Mouse (Mus musculus) liver, embryonic 14.5 days (tissue): ENCODE measurements around the gene Gm49353. TPM values are rescaled to one million over a fixed set of nuclear protein-coding genes. Genes with fewer than 3 reads are reported as not detected.

Experiments used
- ATAC-seq: fragments of 200-750 bp; cut with Nextera tagmentation; 2 replicates; pipeline ENCODE4 v1.8.0; 2017; ENCODE audit warnings: moderate number of reproducible peaks, mild to moderate bottlenecking, moderate library complexity; ENCODE audit not compliant: insufficient read depth
- DNase-seq, 3 experiments: peaks; one replicate each; pipeline ENCODE4 v3.0.0-alpha.2; 2012 to 2013; ENCODE audit warnings: low read depth in 3 of 3, low spot score in 3 of 3
- H3K27ac ChIP-seq: fragments of 300-500 bp; sonication (generic); 2 replicates; pipeline ENCODE4 v1.5.1; 2014; ENCODE audit warnings: moderate library complexity, mild to moderate bottlenecking, control low read depth, inconsistent platforms
- H3K27me3 ChIP-seq: fragments of 300-500 bp; sonication (generic); 2 replicates; pipeline ENCODE4 v1.6.1; 2014; ENCODE audit warnings: mild to moderate bottlenecking, low read length, moderate library complexity; ENCODE audit not compliant: control insufficient read depth, insufficient read depth
- H3K36me3 ChIP-seq: fragments of 300-500 bp; sonication (generic); replicated peaks from 2 replicates; pipeline ENCODE4 v1.6.1; 2014; ENCODE audit warnings: low read depth; ENCODE audit not compliant: control insufficient read depth, insufficient read depth
- H3K4me1 ChIP-seq, 2 experiments: fragments of 200-500 bp in 1 of 2; fragments of 300-500 bp in 1 of 2; sonication (generic) in 1 of 2; replicated peaks; 2 replicates each; pipeline ENCODE4 v1.6.1; 2012 to 2014; ENCODE audit warnings: antibody characterized with exemption in 1 of 2, inconsistent platforms in 1 of 2, low read length in 1 of 2; ENCODE audit not compliant: control insufficient read depth in 2 of 2, insufficient read depth in 2 of 2
- H3K4me2 ChIP-seq: fragments of 300-500 bp; sonication (generic); 2 replicates; pipeline ENCODE4 v1.6.1; 2014; ENCODE audit warnings: low read depth, mild to moderate bottlenecking, control low read depth, moderate library complexity
- H3K4me3 ChIP-seq, 2 experiments: fragments of 200-500 bp in 1 of 2; fragments of 300-500 bp in 1 of 2; sonication (generic) in 1 of 2; 2 replicates each; pipeline ENCODE4 v1.5.1; 2012 to 2014; ENCODE audit warnings: low read depth in 2 of 2, low read length in 2 of 2, mild to moderate bottlenecking in 2 of 2, control low read depth in 1 of 2, inconsistent platforms in 1 of 2, moderate library complexity in 1 of 2; ENCODE audit not compliant: insufficient read depth in 1 of 2
- H3K9ac ChIP-seq: fragments of 300-500 bp; sonication (generic); replicated peaks from 2 replicates; pipeline ENCODE4 v1.6.1; 2014; ENCODE audit warnings: mild to moderate bottlenecking, control low read depth, moderate library complexity
- H3K9me3 ChIP-seq: fragments of 300-500 bp; sonication (generic); 2 replicates; pipeline ENCODE4 v1.6.1; 2016; ENCODE audit warnings: low read length, mixed read lengths; ENCODE audit not compliant: control insufficient read depth
- CTCF ChIP-seq: IDR thresholded peaks from 2 replicates; pipeline ENCODE4 v1.5.1; 2016; ENCODE audit warnings: antibody characterized with exemption, low read depth, control low read depth
- EP300 ChIP-seq: IDR thresholded peaks from 2 replicates; pipeline ENCODE4 v1.6.1; 2016; ENCODE audit warnings: antibody characterized with exemption, low read depth
- WGBS: fragments of 180-500 bp; shearing (Covaris S2); extraction: QIAGEN DNeasy Blood & Tissue Kit; methylation state at CpG from one replicate; pipeline ENCODE4 v1.1.7; 2014; ENCODE audit not compliant: insufficient replicate concordance; 5-methylcytosine and 5-hydroxymethylcytosine counted together
- polyA plus RNA-seq, 2 experiments: library from polyadenylated mRNA; depleted of rRNA in 1 of 2; stranded (reverse) in 1 of 2; unstranded in 1 of 2; fragments of >200 nt; fragmentation: Nextera tagmentation in 1 of 2; extraction: Ambion mirVana in 1 of 2; gene quantifications; 2 replicates each; pipeline versions ENCODE4 v1.2.1 to v1.2.3; 2012 to 2014

Gene Gm49353
- polyA plus RNA-seq, 2 experiments, result not detected

GRCm38 (mm10) chr10:29196811-29197210 is 1.9 kb upstream of the Gm49353 start:
- WGBS, result 89% methylated on average over 33 of the region's 33 CpGs
- Histone ChIP-seq H3K27ac (no peak overlapping the region), H3K36me3 (no peaks in the 10 kb centered on the region), H3K9ac (no peak overlapping the region), H3K9me3 (no peaks in the 10 kb centered on the region; the same call in 1 of the 2 replicates), H3K27me3 (no peaks in the 10 kb centered on the region), H3K4me2 (no peak overlapping the region), H3K4me1 (no peaks in the 10 kb centered on the region), H3K4me3 (no peak overlapping the region)
- TF ChIP-seq CTCF, result no peak
- no peak for TF ChIP-seq EP300
- ATAC-seq (no peak), DNase-seq (no peak)

DNA sequence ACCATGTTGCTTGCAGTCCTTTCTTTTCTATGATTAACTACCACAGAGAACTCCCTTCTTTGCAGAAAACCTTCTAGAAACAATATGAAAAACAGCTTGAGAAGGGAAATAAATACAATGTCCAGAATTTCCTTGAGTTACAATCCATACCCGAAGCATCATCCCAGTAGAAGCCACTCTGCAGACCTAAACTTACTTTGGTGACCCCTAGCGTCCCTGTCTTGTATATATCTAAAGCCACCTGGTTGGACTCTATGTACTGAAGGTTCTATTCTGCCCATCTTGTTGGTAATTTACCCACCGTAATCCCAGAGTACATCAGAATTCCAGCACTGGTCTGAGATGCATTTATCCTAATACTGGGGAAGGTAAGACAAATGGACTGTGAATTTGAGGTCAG is 1.1 kb downstream of the Gm49353 start:
- TF ChIP-seq CTCF, result no peak
- TF ChIP-seq EP300, result no peak
- no peak overlapping the region for H3K4me2 ChIP-seq

DNA sequence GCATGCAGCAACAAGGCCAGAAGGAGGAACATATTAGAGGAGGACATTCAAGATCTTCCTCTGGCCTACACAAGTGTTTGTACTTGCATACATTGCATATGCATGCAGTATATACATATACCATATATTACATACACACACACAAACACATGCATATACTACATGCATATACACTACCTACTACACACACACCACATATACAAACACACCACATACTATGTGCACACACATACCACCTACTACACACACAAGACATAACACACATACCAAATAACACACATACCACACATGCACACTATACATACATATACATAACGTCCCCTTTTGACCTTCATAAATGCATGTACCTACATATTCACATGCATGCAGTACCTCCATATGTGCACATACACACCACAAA is 1.9 kb downstream of the Gm49353 start:
- Histone ChIP-seq H3K4me3 (no peak overlapping the region), H3K4me1 (no peaks in the 10 kb centered on the region), H3K9me3 (no peaks in the 10 kb centered on the region; the same call in 1 of the 2 replicates), H3K9ac (no peak overlapping the region), H3K27me3 (no peaks in the 10 kb centered on the region), H3K27ac (no peak overlapping the region), H3K36me3 (no peaks in the 10 kb centered on the region), H3K4me2 (no peak overlapping the region)
- TF ChIP-seq EP300 (no peak), CTCF (no peak)
- DNase-seq (no peak), ATAC-seq (no peak)
- 47% methylated on average over 1 of the region's 1 CpGs for WGBS

More for the DNA sequence above, 1.1 kb downstream of the Gm49353 start:
- Histone ChIP-seq H3K4me1 (no peaks in the 10 kb centered on the region), H3K36me3 (no peaks in the 10 kb centered on the region), H3K4me3 (no peak overlapping the region), H3K9me3 (no peaks in the 10 kb centered on the region; the same call in 1 of the 2 replicates), H3K9ac (no peak overlapping the region), H3K27ac (no peak overlapping the region), H3K27me3 (no peaks in the 10 kb centered on the region)
- DNase-seq (no peak), ATAC-seq (no peak)
- WGBS, result 45% methylated on average over 3 of the region's 3 CpGs

DNA sequence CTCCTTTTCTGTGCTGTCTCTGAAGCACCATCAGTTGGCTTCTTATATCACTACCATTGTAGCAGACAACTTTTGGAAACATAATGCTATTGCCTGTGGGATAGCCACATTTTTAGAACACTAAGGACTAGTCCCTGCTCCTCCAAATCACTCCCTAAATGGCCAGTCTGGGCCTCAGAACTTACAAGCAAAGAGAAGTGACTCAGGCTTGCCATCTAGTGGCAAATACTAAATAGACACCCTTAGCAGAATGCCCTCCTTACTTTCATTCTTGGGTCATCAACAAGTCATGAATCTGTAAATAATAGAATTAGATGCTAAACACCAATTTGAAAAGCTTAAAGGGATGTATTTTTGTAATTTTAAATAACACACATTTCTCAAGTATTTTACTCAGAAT is 8.0 kb downstream of the Gm49353 start:
- Histone ChIP-seq H3K4me2 (no peak overlapping the region), H3K9me3 (no peaks in the 10 kb centered on the region), H3K4me3 (no peak overlapping the region), H3K9ac (no peak overlapping the region), H3K36me3 (no peaks in the 10 kb centered on the region), H3K4me1 (no peaks in the 10 kb centered on the region), H3K27me3 (no peaks in the 10 kb centered on the region), H3K27ac (no peak overlapping the region)
- TF ChIP-seq EP300, result no peak
- peak; percentile 35; the same call in 1 of the 2 replicates for TF ChIP-seq CTCF
- no peak for ATAC-seq
- no peak for DNase-seq

- WGBS, result 31% methylated on average over 3 of the region's 3 CpGs
- Histone ChIP-seq H3K27me3 (no peaks in the 10 kb centered on the region), H3K36me3 (no peaks in the 10 kb centered on the region), H3K9me3 (no peaks in the 10 kb centered on the region), H3K27ac (no peak overlapping the region), H3K9ac (no peak overlapping the region), H3K4me3 (no peak overlapping the region), H3K4me2 (no peak overlapping the region), H3K4me1 (no peaks in the 10 kb centered on the region)
- DNase-seq, result no peak
- TF ChIP-seq CTCF (no peak), EP300 (no peak)
- no peak for ATAC-seq
Observed at GRCm38 (mm10) chr10:29208735-29209134, 10.0 kb downstream of the Gm49353 start.
